Mouse (Mus musculus): ENCODE data around the gene Gm9745.
"Not testable (repeated sequence)": the region's sequence is repeated elsewhere in the genome, so short reads cannot be mapped to it uniquely, and the experiment has no call there.

Gm9745 gene

GRCm38 (mm10) chr13:8913890-8914289 is 34.1 kb downstream of the Gm9745 start:
- not testable (repeated sequence) for DNase-seq (ENCODE audit: low read depth, low spot score)

GRCm38 (mm10) chr13:8905986-8906385 is 42.0 kb downstream of the Gm9745 start:
- not testable (repeated sequence) for DNase-seq (ENCODE audit: low read depth, low spot score)

All from A20 (cell line).